10 mouse cellular contexts compared by ENCODE assay signal in the genomic region with DNA sequence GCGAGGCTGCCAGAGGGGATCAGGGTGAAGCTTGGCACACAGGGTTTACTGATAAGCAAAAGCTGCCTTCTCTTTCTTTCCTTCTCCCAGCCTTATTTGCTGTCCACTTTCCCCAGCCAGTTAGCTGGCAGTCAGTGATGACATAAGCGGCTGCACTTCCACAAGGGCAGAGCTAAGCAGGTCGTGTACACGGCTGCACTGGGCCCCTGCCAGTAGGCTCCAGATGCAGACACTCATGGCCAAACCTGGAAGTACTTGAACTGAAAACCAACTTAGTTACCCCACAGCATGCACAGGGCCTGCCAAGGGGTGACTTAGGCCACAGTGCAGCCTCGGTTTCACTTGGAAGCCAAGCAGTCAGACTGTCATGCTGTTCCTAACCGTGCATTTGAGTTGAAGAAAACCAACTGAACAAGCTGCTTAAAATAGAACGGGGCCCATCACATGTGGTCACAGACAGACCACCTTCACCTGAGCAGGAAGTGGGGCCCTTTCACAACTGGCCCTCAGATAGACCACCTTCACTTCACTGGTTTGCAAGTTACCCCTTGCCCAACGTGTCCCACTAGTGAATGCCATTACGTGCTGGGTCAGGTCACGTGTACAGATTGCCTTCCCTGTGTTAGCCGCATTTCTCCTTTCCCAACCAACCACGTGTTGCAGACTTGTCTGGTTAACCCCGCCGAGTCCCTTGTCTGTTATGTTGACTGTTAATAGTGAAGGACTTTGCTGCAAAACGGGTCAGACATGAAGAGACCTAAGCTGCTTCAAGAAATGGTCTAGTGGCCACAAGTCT. TPM values are rescaled to one million over a fixed set of nuclear protein-coding genes. Genes with fewer than 3 reads are reported as not detected.
A peak's percentile ranks its signal among the peaks of the same experiment; 100 is the strongest.
DNase-seq lines count a peak whose midpoint lies in the region; ATAC-seq and TF ChIP-seq lines count a peak whose summit lies in the region.
"Had no signal": no experiment of that assay in that cellular context is flagged by ENCODE, and none has a peak within 500 bp of the region (broad histone marks: within the 10 kb centered on the region; RNA-seq: fewer than 3 reads in every experiment).

No protein-coding gene starts in this region.

- no peak overlapping the region for H3K9ac ChIP-seq in heart, postnatal 0 days (replicated peaks; ENCODE audit: low read depth, low read length)
- no peak overlapping the region for H3K9ac ChIP-seq in hindbrain, postnatal 0 days (replicated peaks; ENCODE audit: low read length)

- H3K27me3 ChIP-seq in heart, postnatal 0 days (ENCODE audit: control insufficient read depth, insufficient read depth, low read length) = no peaks in the 10 kb centered on the region
- H3K27me3 ChIP-seq in hindbrain, postnatal 0 days (ENCODE audit: insufficient read depth, low read length) = no peaks in the 10 kb centered on the region

- ATAC-seq in heart, postnatal 0 days (ENCODE audit: insufficient read depth, low read depth) = peak; percentile 74
- no peak for ATAC-seq in hindbrain, postnatal 0 days

- H3K4me1 ChIP-seq in heart, postnatal 0 days (ENCODE audit: control insufficient read depth, insufficient read depth) = peaks cover 19% of the 10 kb centered on the region
- no peaks in the 10 kb centered on the region for H3K4me1 ChIP-seq in hindbrain, postnatal 0 days (ENCODE audit: insufficient read depth, low read length)

- peak overlapping the region; percentile 77 for H3K27ac ChIP-seq in heart, postnatal 0 days (ENCODE audit: low read depth)
- H3K27ac ChIP-seq in hindbrain, postnatal 0 days = no peak overlapping the region
- H3K27ac ChIP-seq: forebrain, embryonic 10.5 days had no signal

- WGBS in heart, postnatal 0 days = 46% methylated on average over 15 of the region's 15 CpGs
- 81% methylated on average over 15 of the region's 15 CpGs for WGBS in hindbrain, postnatal 0 days

- no peak for TF ChIP-seq EP300 in heart, postnatal 0 days (IDR thresholded peaks at IDR 0.05; ENCODE audit: low read depth)

- no peaks in the 10 kb centered on the region for H3K9me3 ChIP-seq in heart, postnatal 0 days (replicated peaks; ENCODE audit: control insufficient read depth, low read length)
- H3K9me3 ChIP-seq in hindbrain, postnatal 0 days (ENCODE audit: low read length) = no peaks in the 10 kb centered on the region
- H3K9me3 ChIP-seq: forebrain, embryonic 10.5 days had no signal

- peaks cover 22% of the 10 kb centered on the region for H3K36me3 ChIP-seq in heart, postnatal 0 days (replicated peaks; ENCODE audit: control insufficient read depth, insufficient read depth, low read length)
- peaks cover 35% of the 10 kb centered on the region for H3K36me3 ChIP-seq in hindbrain, postnatal 0 days (ENCODE audit: insufficient read depth, low read length)

- peak; percentile 38 for DNase-seq in NIH3T3 (ENCODE audit: low read depth)
- peak; percentile 57 to 71 for DNase-seq in adrenal gland, postnatal 36 days
- peak; percentile 65 for DNase-seq in heart, postnatal 0 days (ENCODE audit: low spot score)
- peak; percentile 60 for DNase-seq in lung, postnatal 14 days
- DNase-seq in left cerebral cortex, adult 9 months (ENCODE audit: low spot score in 2 of 2) = no peak
- DNase-seq in hindbrain, postnatal 0 days (ENCODE audit: low spot score) = no peak
- no peak for DNase-seq in kidney, postnatal 10 days
- DNase-seq: right cerebral cortex, postnatal 14 days; thymus, adult 18-20 months had no signal

- H3K4me2 ChIP-seq in heart, postnatal 0 days (ENCODE audit: low read depth, low read length) = peak overlapping the region; percentile 9; the same call in 1 of the 2 replicates
- no peak overlapping the region for H3K4me2 ChIP-seq in hindbrain, postnatal 0 days (ENCODE audit: low read depth, low read length)

- TF ChIP-seq CTCF in heart, postnatal 0 days (IDR thresholded peaks at IDR 0.05; ENCODE audit: low read depth) = no peak
- no peak for TF ChIP-seq CTCF in hindbrain, postnatal 0 days (IDR thresholded peaks at IDR 0.05; ENCODE audit: low read depth)

- no peak overlapping the region for H3K4me3 ChIP-seq in heart, postnatal 0 days (ENCODE audit: low read depth, low read length)
- no peak overlapping the region for H3K4me3 ChIP-seq in hindbrain, postnatal 0 days (ENCODE audit: low read length)
- H3K4me3 ChIP-seq: forebrain, embryonic 10.5 days had no signal

RNA-seq across cellular contexts. Expression of a gene that starts 29.9 kb away (rescaled TPM):
- total RNA-seq in adrenal gland, postnatal 36 days (2021) = 10 to 100 TPM; 10.8 to 13.9 TPM
- 12.7 and 16.1 TPM in 2 replicates for total RNA-seq in heart, postnatal 0 days (2014; rRNA removed; ENCODE audit: low replicate concordance)
- 9.3 and 11.0 TPM in 2 replicates for polyA plus RNA-seq in heart, postnatal 0 days (2015; fragmentation: Nextera tagmentation; extraction: Ambion mirVana)
- 17.0 and 17.3 TPM in 2 replicates for total RNA-seq in hindbrain, postnatal 0 days (2014; rRNA removed)
- 11.0 and 11.1 TPM in 2 replicates for polyA plus RNA-seq in hindbrain, postnatal 0 days (2015; fragmentation: Nextera tagmentation; extraction: Ambion mirVana)

RNA-seq across cellular contexts. Expression of a gene that starts 30.0 kb away (rescaled TPM):
- total RNA-seq in adrenal gland, postnatal 36 days (2021) = 10 to 100 TPM; 30.3 to 30.5 TPM
- total RNA-seq in heart, postnatal 0 days (2014; rRNA removed; ENCODE audit: low replicate concordance) = 7.3 and 33.1 TPM in 2 replicates
- polyA plus RNA-seq in heart, postnatal 0 days (2015; fragmentation: Nextera tagmentation; extraction: Ambion mirVana) = 31.0 and 32.4 TPM in 2 replicates
- 20.9 and 23.0 TPM in 2 replicates for total RNA-seq in hindbrain, postnatal 0 days (2014; rRNA removed)
- polyA plus RNA-seq in hindbrain, postnatal 0 days (2015; fragmentation: Nextera tagmentation; extraction: Ambion mirVana) = 86.4 and 90.7 TPM in 2 replicates

Comparison
In these comparisons a context has a peak if more than half of its experiments do, and no peak if none do; other contexts are left out.
1. DNase-seq: peak in NIH3T3 (single experiment), adrenal gland, postnatal 36 days (2 of 2), heart, postnatal 0 days (single experiment) and lung, postnatal 14 days (single experiment); none in left cerebral cortex, adult 9 months (0 of 2), hindbrain, postnatal 0 days (single experiment) and kidney, postnatal 10 days (single experiment).